Mouse (Mus musculus): ENCODE results near the gene Syn3. TPM values are rescaled to one million over a fixed set of nuclear protein-coding genes. Genes with fewer than 3 reads are reported as not detected.

Syn3 gene
- polyA plus RNA-seq, 1 experiment from 2014 or later: 44.1 TPM

- Histone ChIP-seq H3K4me3 (ENCODE audit: low read depth, low read length) (peak overlapping the region; percentile 45), H3K27ac (ENCODE audit: low read depth, low read length) (peak overlapping the region; percentile 16; the same call in 1 of the 2 replicates), H3K4me1 (ENCODE audit: control insufficient read depth, insufficient read depth, low read length) (peaks cover 16% of the 10 kb centered on the region; the same call in 1 of the 2 replicates), H3K27me3 (ENCODE audit: control insufficient read depth, insufficient read depth, low read length) (peaks cover 7% of the 10 kb centered on the region; the same call in 1 of the 2 replicates), H3K9ac (replicated peaks; ENCODE audit: low read depth, low read length) (peak overlapping the region; percentile 68), H3K4me2 (ENCODE audit: low read depth, low read length) (peak overlapping the region; percentile 96), H3K9me3 (ENCODE audit: control insufficient read depth, low read length) (no peaks in the 10 kb centered on the region), H3K36me3 (ENCODE audit: control insufficient read depth, insufficient read depth, low read length) (no peaks in the 10 kb centered on the region)
- WGBS: 2% methylated on average over 10 of the region's 10 CpGs
- ATAC-seq (ENCODE audit: low read depth): no peak
Observed at GRCm38 (mm10) chr10:86301117-86301490, 197.6 kb downstream of the Syn3 start.

- no peaks in the 10 kb centered on the region for H3K9me3 ChIP-seq (ENCODE audit: control insufficient read depth, low read length)
- peaks cover 21% of the 10 kb centered on the region for H3K4me1 ChIP-seq (ENCODE audit: control insufficient read depth, insufficient read depth, low read length)
- H3K36me3 ChIP-seq (ENCODE audit: control insufficient read depth, insufficient read depth, low read length): no peaks in the 10 kb centered on the region
- WGBS: under 1% methylated on average over 57 of the region's 65 CpGs
- H3K4me2 ChIP-seq (ENCODE audit: low read depth, low read length): peak within 1 kb of the TSS; percentile 96
- H3K4me3 ChIP-seq (ENCODE audit: low read depth, low read length): peak within 1 kb of the TSS; percentile 45
- peaks cover 7% of the 10 kb centered on the region; the same call in 1 of the 2 replicates for H3K27me3 ChIP-seq (ENCODE audit: control insufficient read depth, insufficient read depth, low read length)
- peak; percentile 79 for ATAC-seq (ENCODE audit: low read depth)
- peak within 1 kb of the TSS; percentile 68 for H3K9ac ChIP-seq (replicated peaks; ENCODE audit: low read depth, low read length)
- peak within 1 kb of the TSS; percentile 16; the same call in 1 of the 2 replicates for H3K27ac ChIP-seq (ENCODE audit: low read depth, low read length)
Observed at GRCm38 (mm10) chr10:86300293-86301116, 198.2 kb downstream of the Syn3 start, which contains the start of gene Timp3. TSS of gene Timp3 (plus strand) at chr10:86300372.

GRCm38 (mm10) chr10:86299795-86300194 is 198.9 kb downstream of the Syn3 start:
- WGBS: 30% methylated on average over 6 of the region's 6 CpGs
- no peak for ATAC-seq (ENCODE audit: low read depth)
- Histone ChIP-seq H3K9ac (replicated peaks; ENCODE audit: low read depth, low read length) (peak overlapping the region; percentile 68; the same call in 1 of the 2 replicates), H3K4me1 (ENCODE audit: control insufficient read depth, insufficient read depth, low read length) (peaks cover 21% of the 10 kb centered on the region), H3K27me3 (ENCODE audit: control insufficient read depth, insufficient read depth, low read length) (peaks cover 7% of the 10 kb centered on the region; the same call in 1 of the 2 replicates), H3K4me2 (ENCODE audit: low read depth, low read length) (peak overlapping the region; percentile 96), H3K9me3 (ENCODE audit: control insufficient read depth, low read length) (no peaks in the 10 kb centered on the region), H3K27ac (ENCODE audit: low read depth, low read length) (no peak overlapping the region), H3K4me3 (ENCODE audit: low read depth, low read length) (peak overlapping the region; percentile 45; the same call in 1 of the 2 replicates), H3K36me3 (ENCODE audit: control insufficient read depth, insufficient read depth, low read length) (no peaks in the 10 kb centered on the region)

- H3K36me3 ChIP-seq (ENCODE audit: control insufficient read depth, insufficient read depth, low read length): no peaks in the 10 kb centered on the region
- peaks cover 19% of the 10 kb centered on the region for H3K4me1 ChIP-seq (ENCODE audit: control insufficient read depth, insufficient read depth, low read length)
- no peaks in the 10 kb centered on the region for H3K9me3 ChIP-seq (ENCODE audit: control insufficient read depth, low read length)
- WGBS: 77% methylated on average over 6 of the region's 6 CpGs
- H3K27ac ChIP-seq (ENCODE audit: low read depth, low read length): no peak overlapping the region
- H3K4me2 ChIP-seq (ENCODE audit: low read depth, low read length): no peak overlapping the region
- ATAC-seq (ENCODE audit: low read depth): no peak
- peaks cover 7% of the 10 kb centered on the region; the same call in 1 of the 2 replicates for H3K27me3 ChIP-seq (ENCODE audit: control insufficient read depth, insufficient read depth, low read length)
- H3K9ac ChIP-seq (replicated peaks; ENCODE audit: low read depth, low read length): no peak overlapping the region
- H3K4me3 ChIP-seq (ENCODE audit: low read depth, low read length): no peak overlapping the region
Observed at GRCm38 (mm10) chr10:86298326-86298725, 200.4 kb downstream of the Syn3 start.

GRCm38 (mm10) chr10:86297307-86297706 is 201.4 kb downstream of the Syn3 start:
- 91% methylated on average over 2 of the region's 2 CpGs for WGBS
- H3K9me3 ChIP-seq (ENCODE audit: control insufficient read depth, low read length): no peaks in the 10 kb centered on the region
- no peak overlapping the region for H3K4me3 ChIP-seq (ENCODE audit: low read depth, low read length)
- no peak overlapping the region for H3K27ac ChIP-seq (ENCODE audit: low read depth, low read length)
- no peak overlapping the region for H3K4me2 ChIP-seq (ENCODE audit: low read depth, low read length)
- peaks cover 7% of the 10 kb centered on the region; the same call in 1 of the 2 replicates for H3K27me3 ChIP-seq (ENCODE audit: control insufficient read depth, insufficient read depth, low read length)
- no peaks in the 10 kb centered on the region for H3K36me3 ChIP-seq (ENCODE audit: control insufficient read depth, insufficient read depth, low read length)
- H3K9ac ChIP-seq (replicated peaks; ENCODE audit: low read depth, low read length): no peak overlapping the region
- ATAC-seq (ENCODE audit: low read depth): no peak
- peaks cover 12% of the 10 kb centered on the region for H3K4me1 ChIP-seq (ENCODE audit: control insufficient read depth, insufficient read depth, low read length)

- WGBS: 6% methylated on average over 14 of the region's 14 CpGs
- peak; percentile 62 for ATAC-seq (ENCODE audit: low read depth)
- 0 out of 2 replicates have a peak overlapping the region, but pooled peaks have one; percentile 30 for H3K4me2 ChIP-seq (ENCODE audit: low read depth, low read length)
- H3K36me3 ChIP-seq (ENCODE audit: control insufficient read depth, insufficient read depth, low read length): no peaks in the 10 kb centered on the region
- H3K9me3 ChIP-seq (ENCODE audit: control insufficient read depth, low read length): no peaks in the 10 kb centered on the region
- peaks cover 5% of the 10 kb centered on the region; the same call in 1 of the 2 replicates for H3K27me3 ChIP-seq (ENCODE audit: control insufficient read depth, insufficient read depth, low read length)
- H3K4me1 ChIP-seq (ENCODE audit: control insufficient read depth, insufficient read depth, low read length): peaks cover 10% of the 10 kb centered on the region
- H3K27ac ChIP-seq (ENCODE audit: low read depth, low read length): no peak overlapping the region
- H3K4me3 ChIP-seq (ENCODE audit: low read depth, low read length): no peak overlapping the region
- H3K9ac ChIP-seq (replicated peaks; ENCODE audit: low read depth, low read length): no peak overlapping the region
Observed at GRCm38 (mm10) chr10:86296111-86296510, 202.6 kb downstream of the Syn3 start.

- ATAC-seq (ENCODE audit: low read depth): no peak; the same call in 1 of the 2 replicates
- Histone ChIP-seq H3K9ac (replicated peaks; ENCODE audit: low read depth, low read length) (no peak overlapping the region), H3K27me3 (ENCODE audit: control insufficient read depth, insufficient read depth, low read length) (0 out of 2 replicates have a peak, but pooled peaks cover under 1% of the 10 kb centered on the region), H3K4me2 (ENCODE audit: low read depth, low read length) (0 out of 2 replicates have a peak overlapping the region, but pooled peaks have one; percentile 30), H3K4me3 (ENCODE audit: low read depth, low read length) (no peak overlapping the region), H3K36me3 (ENCODE audit: control insufficient read depth, insufficient read depth, low read length) (no peaks in the 10 kb centered on the region), H3K9me3 (ENCODE audit: control insufficient read depth, low read length) (no peaks in the 10 kb centered on the region), H3K27ac (ENCODE audit: low read depth, low read length) (no peak overlapping the region), H3K4me1 (ENCODE audit: control insufficient read depth, insufficient read depth, low read length) (peaks cover 5% of the 10 kb centered on the region)
- 26% methylated on average over 13 of the region's 13 CpGs for WGBS
Observed at GRCm38 (mm10) chr10:86295454-86296098, 203.1 kb downstream of the Syn3 start.

- ATAC-seq (ENCODE audit: low read depth): peak; percentile 21; the same call in 1 of the 2 replicates
- Histone ChIP-seq H3K9ac (replicated peaks; ENCODE audit: low read depth, low read length) (no peak overlapping the region), H3K27ac (ENCODE audit: low read depth, low read length) (no peak overlapping the region), H3K27me3 (ENCODE audit: control insufficient read depth, insufficient read depth, low read length) (no peaks in the 10 kb centered on the region), H3K9me3 (ENCODE audit: control insufficient read depth, low read length) (no peaks in the 10 kb centered on the region), H3K4me2 (ENCODE audit: low read depth, low read length) (no peak overlapping the region), H3K36me3 (ENCODE audit: control insufficient read depth, insufficient read depth, low read length) (no peaks in the 10 kb centered on the region), H3K4me3 (ENCODE audit: low read depth, low read length) (no peak overlapping the region), H3K4me1 (ENCODE audit: control insufficient read depth, insufficient read depth, low read length) (peaks cover 5% of the 10 kb centered on the region; the same call in 1 of the 2 replicates)
- 68% methylated on average over 10 of the region's 10 CpGs for WGBS
Observed at GRCm38 (mm10) chr10:86294599-86295365, 203.9 kb downstream of the Syn3 start.
